Mouse (Mus musculus): Measurements from ENCODE around the gene Slc35e3. TPM values are rescaled to one million over a fixed set of nuclear protein-coding genes. Genes with fewer than 3 reads are reported as not detected.

Gene Slc35e3
- total RNA-seq, 1 experiment from 2014 or later = 10.3 TPM

- ATAC-seq (replicated peaks in 1 of 2; ENCODE audit: insufficient read depth in 1 of 2, low FRiP score in 2 of 2, low TSS enrichment in 1 of 2, low read depth in 1 of 2, poor library complexity in 2 of 2, severe bottlenecking in 2 of 2) = peak; percentile 63 to 69
Measured at GRCm38 (mm10) chr10:117755086-117755798, 9.1 kb upstream of the Slc35e3 start.

- no peak for ATAC-seq (replicated peaks in 1 of 2; ENCODE audit: insufficient read depth in 1 of 2, low FRiP score in 2 of 2, low TSS enrichment in 1 of 2, low read depth in 1 of 2, poor library complexity in 2 of 2, severe bottlenecking in 2 of 2)
Measured at GRCm38 (mm10) chr10:117754609-117754940, 8.4 kb upstream of the Slc35e3 start.

GRCm38 (mm10) chr10:117753711-117754608 is 7.8 kb upstream of the Slc35e3 start:
- ATAC-seq (replicated peaks in 1 of 2; ENCODE audit: insufficient read depth in 1 of 2, low FRiP score in 2 of 2, low TSS enrichment in 1 of 2, low read depth in 1 of 2, poor library complexity in 2 of 2, severe bottlenecking in 2 of 2) = no peak

GRCm38 (mm10) chr10:117752851-117753647 is 6.9 kb upstream of the Slc35e3 start:
- no peak for ATAC-seq (replicated peaks in 1 of 2; ENCODE audit: insufficient read depth in 1 of 2, low FRiP score in 2 of 2, low TSS enrichment in 1 of 2, low read depth in 1 of 2, poor library complexity in 2 of 2, severe bottlenecking in 2 of 2)

GRCm38 (mm10) chr10:117752304-117752821 is 6.2 kb upstream of the Slc35e3 start:
- no peak for ATAC-seq (replicated peaks in 1 of 2; ENCODE audit: insufficient read depth in 1 of 2, low FRiP score in 2 of 2, low TSS enrichment in 1 of 2, low read depth in 1 of 2, poor library complexity in 2 of 2, severe bottlenecking in 2 of 2)

GRCm38 (mm10) chr10:117751744-117752143 is 5.6 kb upstream of the Slc35e3 start:
- ATAC-seq (replicated peaks in 1 of 2; ENCODE audit: insufficient read depth in 1 of 2, low FRiP score in 2 of 2, low TSS enrichment in 1 of 2, low read depth in 1 of 2, poor library complexity in 2 of 2, severe bottlenecking in 2 of 2) = no peak

- no peak for ATAC-seq (replicated peaks in 1 of 2; ENCODE audit: insufficient read depth in 1 of 2, low FRiP score in 2 of 2, low TSS enrichment in 1 of 2, low read depth in 1 of 2, poor library complexity in 2 of 2, severe bottlenecking in 2 of 2)
Measured at GRCm38 (mm10) chr10:117751282-117751610, 5.1 kb upstream of the Slc35e3 start.

GRCm38 (mm10) chr10:117750529-117751281 is 4.5 kb upstream of the Slc35e3 start:
- no peak for ATAC-seq (replicated peaks in 1 of 2; ENCODE audit: insufficient read depth in 1 of 2, low FRiP score in 2 of 2, low TSS enrichment in 1 of 2, low read depth in 1 of 2, poor library complexity in 2 of 2, severe bottlenecking in 2 of 2)

GRCm38 (mm10) chr10:117749787-117750343 is 3.7 kb upstream of the Slc35e3 start:
- ATAC-seq (replicated peaks in 1 of 2; ENCODE audit: insufficient read depth in 1 of 2, low FRiP score in 2 of 2, low TSS enrichment in 1 of 2, low read depth in 1 of 2, poor library complexity in 2 of 2, severe bottlenecking in 2 of 2) = no peak

GRCm38 (mm10) chr10:117749050-117749686 is 3.0 kb upstream of the Slc35e3 start:
- no peak for ATAC-seq (replicated peaks in 1 of 2; ENCODE audit: insufficient read depth in 1 of 2, low FRiP score in 2 of 2, low TSS enrichment in 1 of 2, low read depth in 1 of 2, poor library complexity in 2 of 2, severe bottlenecking in 2 of 2)

GRCm38 (mm10) chr10:117748276-117749049 is 2.3 kb upstream of the Slc35e3 start:
- ATAC-seq (replicated peaks in 1 of 2; ENCODE audit: insufficient read depth in 1 of 2, low FRiP score in 2 of 2, low TSS enrichment in 1 of 2, low read depth in 1 of 2, poor library complexity in 2 of 2, severe bottlenecking in 2 of 2) = no peak

- no peak for ATAC-seq (replicated peaks in 1 of 2; ENCODE audit: insufficient read depth in 1 of 2, low FRiP score in 2 of 2, low TSS enrichment in 1 of 2, low read depth in 1 of 2, poor library complexity in 2 of 2, severe bottlenecking in 2 of 2)
Measured at GRCm38 (mm10) chr10:117747711-117748110, 1.5 kb upstream of the Slc35e3 start.

GRCm38 (mm10) chr10:117745570-117746296 is 432 bp downstream of the Slc35e3 start:
- peak; percentile 29 to 59 for ATAC-seq (replicated peaks in 1 of 2; ENCODE audit: insufficient read depth in 1 of 2, low FRiP score in 2 of 2, low TSS enrichment in 1 of 2, low read depth in 1 of 2, poor library complexity in 2 of 2, severe bottlenecking in 2 of 2)

GRCm38 (mm10) chr10:117743917-117744316 is 2.2 kb downstream of the Slc35e3 start:
- ATAC-seq (replicated peaks in 1 of 2; ENCODE audit: insufficient read depth in 1 of 2, low FRiP score in 2 of 2, low TSS enrichment in 1 of 2, low read depth in 1 of 2, poor library complexity in 2 of 2, severe bottlenecking in 2 of 2) = no peak

GRCm38 (mm10) chr10:117743182-117743581 is 3.0 kb downstream of the Slc35e3 start:
- ATAC-seq (replicated peaks in 1 of 2; ENCODE audit: insufficient read depth in 1 of 2, low FRiP score in 2 of 2, low TSS enrichment in 1 of 2, low read depth in 1 of 2, poor library complexity in 2 of 2, severe bottlenecking in 2 of 2) = no peak

Data from hematopoietic stem cell, adult 5-6 weeks (primary cell).